Mouse (Mus musculus): Measurements from ENCODE around the gene Arpc5l.
"Not testable (repeated sequence)": the region's sequence is repeated elsewhere in the genome, so short reads cannot be mapped to it uniquely, and the experiment has no call there.

Gene Arpc5l

DNA sequence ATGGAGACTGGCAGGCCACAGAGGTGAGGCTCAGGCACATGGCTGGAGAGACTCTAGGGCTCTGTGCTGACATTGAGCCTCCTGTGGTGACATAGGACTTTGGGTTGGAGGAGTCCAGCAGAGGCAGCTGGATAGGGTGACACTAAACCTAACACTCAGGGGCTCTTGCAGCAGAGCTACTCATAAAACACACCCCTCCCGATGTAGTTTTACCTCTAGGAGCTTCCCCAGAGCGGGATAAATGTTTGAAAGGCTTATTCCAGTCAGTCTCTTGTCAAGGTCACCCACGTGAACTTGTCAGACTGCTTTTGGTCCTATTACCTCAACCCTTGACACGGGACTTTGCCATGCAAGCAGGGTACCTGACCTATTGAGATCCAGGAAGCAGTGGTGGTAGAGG lies 5.8 kb upstream of the Arpc5l start:
- no peak for ATAC-seq (ENCODE audit: insufficient number of reproducible peaks, low FRiP score, low TSS enrichment)

DNA sequence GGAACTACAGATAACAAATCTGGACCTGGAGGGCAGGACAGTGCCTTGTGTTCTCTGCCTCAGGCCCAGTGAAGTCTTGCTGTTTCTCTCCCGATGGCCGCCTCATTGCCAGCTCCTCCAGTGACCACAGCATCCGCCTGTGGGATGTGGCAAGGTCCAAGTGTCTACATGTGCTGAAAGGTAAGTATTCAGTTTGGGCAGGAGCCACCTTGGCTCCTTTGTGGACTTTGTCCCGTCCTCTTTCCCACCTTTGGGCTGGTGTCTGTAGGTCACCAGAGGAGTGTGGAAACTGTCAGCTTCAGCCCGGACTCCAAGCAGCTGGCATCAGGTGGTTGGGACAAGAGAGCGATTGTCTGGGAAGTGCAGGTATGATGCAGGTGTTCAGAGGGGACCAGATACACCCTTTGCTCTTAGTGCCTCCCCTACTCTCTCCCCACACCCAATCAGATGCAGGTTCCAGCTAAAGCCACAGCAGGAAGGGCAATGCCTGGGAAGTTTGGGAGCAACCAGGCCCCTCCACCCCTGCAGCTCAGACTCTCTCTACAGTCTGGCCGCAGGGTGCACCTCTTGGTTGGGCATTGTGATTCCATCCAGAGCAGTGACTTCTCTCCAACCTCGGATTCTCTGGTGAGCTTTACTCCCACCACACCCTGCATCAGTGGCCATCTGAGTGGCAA lies 5.1 kb upstream of the Arpc5l start:
- no peak for ATAC-seq (ENCODE audit: insufficient number of reproducible peaks, low FRiP score, low TSS enrichment)

DNA sequence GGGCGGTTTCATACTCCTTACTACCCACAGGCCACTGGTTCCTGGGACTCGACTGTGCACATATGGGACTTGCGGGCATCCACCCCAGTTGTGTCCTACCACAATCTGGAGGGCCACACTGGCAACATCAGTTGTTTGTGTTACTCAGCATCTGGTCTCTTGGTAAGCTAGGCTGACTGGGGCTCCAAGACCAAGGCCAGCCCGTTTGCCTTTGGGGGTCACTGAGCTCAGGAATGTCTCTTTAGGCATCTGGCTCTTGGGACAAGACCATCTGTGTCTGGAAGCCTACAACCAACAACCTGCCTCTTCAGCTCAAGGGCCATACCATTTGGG lies 4.6 kb upstream of the Arpc5l start:
- ATAC-seq (ENCODE audit: insufficient number of reproducible peaks, low FRiP score, low TSS enrichment), result no peak

DNA sequence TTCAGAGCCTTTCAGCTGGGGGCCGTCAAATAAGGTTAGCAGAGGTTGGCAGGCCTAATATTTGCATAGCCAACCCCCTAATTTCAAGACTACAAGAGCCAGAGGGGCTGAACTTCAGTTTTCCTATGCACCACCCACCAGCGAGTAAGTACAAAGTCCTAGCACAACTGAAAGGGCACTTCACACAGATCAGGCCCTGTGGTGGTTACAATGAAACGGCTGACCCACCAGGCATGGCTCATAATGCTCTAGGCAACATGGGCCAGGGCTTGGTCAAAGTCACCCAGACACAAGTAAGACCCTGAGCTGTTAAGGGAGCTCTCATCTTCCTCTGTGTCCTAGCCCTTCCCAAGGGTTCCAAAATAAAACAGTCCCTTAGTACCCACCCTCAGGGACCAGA lies 3.3 kb upstream of the Arpc5l start:
- no peak for ATAC-seq (ENCODE audit: insufficient number of reproducible peaks, low FRiP score, low TSS enrichment)

DNA sequence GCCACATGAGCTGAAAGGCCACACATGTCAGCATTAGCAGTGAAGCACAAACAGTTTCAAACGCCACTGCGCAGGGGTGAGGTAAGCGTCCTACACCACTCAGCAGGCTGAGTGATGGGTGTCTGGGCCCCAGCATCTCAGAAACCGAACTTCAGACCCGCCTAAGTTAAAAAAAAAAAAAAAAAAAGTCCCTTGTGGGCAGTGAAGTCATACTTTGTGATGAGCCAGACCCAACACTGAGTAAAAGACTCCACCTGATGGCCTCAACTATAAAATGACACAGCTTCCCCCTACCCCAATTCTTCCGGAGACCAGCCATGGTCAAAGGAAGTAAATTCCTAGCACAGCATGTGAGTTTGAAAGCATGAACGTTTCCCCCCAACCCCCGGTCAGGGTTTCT lies 2.0 kb upstream of the Arpc5l start:
- ATAC-seq (ENCODE audit: insufficient number of reproducible peaks, low FRiP score, low TSS enrichment), result no peak

DNA sequence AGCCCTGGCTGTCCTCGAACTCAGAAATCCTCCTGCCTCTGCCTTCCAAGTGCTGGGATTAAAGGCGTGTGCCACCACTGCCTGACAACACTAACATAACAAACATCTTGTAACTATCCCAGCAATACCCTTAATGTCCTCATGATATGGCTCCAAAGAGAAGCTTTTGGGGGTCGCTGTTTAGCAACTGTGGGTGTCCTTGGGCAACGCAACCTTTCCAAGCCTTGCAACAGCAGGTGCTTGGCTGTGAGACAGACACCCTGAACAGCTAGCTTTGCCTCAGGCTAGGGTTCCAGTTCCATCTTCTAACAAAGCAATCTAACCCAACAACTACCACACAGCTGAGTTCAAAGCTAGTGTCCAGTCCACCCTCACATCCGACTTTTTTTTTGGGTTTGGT lies 1.6 kb upstream of the Arpc5l start:
- no peak for ATAC-seq (ENCODE audit: insufficient number of reproducible peaks, low FRiP score, low TSS enrichment)

DNA sequence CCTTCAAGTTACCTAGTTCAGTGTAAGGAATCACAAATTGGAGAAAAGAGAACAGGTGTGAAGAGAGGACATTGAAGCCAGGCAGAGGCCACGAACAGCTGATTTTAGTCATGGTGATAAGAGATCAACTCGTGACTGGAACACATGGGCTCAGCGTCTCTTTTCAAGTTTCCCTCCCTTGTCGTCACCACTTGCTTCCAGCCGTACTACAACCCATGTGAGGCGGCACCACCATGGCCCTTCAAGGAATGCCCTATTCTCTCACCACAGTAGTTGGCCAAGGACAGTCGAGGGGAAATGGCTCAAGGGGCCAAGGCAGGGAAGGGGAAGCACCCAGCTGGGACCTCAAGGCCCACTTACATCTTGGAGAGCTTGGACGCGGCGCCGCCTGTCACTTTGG lies 776 bp upstream of the Arpc5l start:
- no peak for ATAC-seq (ENCODE audit: insufficient number of reproducible peaks, low FRiP score, low TSS enrichment)

DNA sequence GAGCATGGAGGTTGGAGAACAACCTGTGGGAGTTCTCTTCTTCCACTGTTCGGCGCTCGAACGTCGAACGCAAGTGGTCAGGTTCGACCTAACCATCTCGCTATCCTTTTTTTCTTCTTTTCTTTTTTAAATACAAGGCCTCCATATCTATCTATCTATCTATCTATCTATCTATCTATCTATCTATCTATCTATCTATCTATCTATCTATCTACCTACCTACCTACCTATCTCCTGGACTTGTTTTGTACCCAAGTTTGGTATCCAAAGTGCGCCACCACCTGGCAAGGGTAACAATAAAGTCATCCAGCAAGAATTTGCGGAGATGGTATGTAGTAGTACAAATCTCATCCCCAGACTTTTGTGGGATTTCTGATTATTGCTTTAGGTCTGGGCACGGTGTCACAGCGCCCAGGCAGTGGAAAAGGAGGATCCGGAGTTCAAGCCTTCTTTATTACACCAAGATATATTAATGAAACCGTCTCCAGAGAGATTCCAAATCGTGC lies 479 bp downstream of the Arpc5l start, which contains the start of gene Rpl35:
Rpl35 (minus strand) TSS at position 51 of the 506 bp plus-strand sequence.
- ATAC-seq (ENCODE audit: insufficient number of reproducible peaks, low FRiP score, low TSS enrichment), result no peak

DNA sequence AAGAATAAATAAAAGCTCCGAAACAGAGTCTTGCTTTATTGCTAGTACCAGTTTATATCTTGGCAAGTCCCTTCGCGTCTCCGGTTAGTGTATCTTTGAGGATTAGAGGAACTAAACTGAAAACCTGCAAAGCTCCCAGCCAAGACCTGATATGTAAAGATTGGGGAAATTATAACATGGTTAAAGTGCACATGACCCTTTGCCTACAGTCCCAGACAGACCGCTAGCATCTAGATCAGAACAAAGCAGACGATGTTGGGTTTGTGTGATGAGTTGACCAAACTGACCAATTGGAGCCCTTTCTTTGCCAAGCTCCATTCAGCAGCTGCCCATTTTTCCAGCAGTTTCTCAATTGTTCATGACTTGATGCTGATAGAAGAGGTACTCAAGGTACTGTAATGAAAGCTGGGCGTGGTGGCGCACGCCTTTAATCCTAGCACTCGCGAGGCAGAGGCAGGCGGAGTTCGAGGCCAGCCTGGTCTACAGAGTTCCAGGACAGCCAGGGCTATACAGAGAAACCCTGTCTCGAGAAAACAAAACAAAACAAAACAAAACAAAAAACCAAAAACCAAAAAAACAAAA lies 1.1 kb downstream of the Arpc5l start:
- no peak for ATAC-seq (ENCODE audit: insufficient number of reproducible peaks, low FRiP score, low TSS enrichment)

DNA sequence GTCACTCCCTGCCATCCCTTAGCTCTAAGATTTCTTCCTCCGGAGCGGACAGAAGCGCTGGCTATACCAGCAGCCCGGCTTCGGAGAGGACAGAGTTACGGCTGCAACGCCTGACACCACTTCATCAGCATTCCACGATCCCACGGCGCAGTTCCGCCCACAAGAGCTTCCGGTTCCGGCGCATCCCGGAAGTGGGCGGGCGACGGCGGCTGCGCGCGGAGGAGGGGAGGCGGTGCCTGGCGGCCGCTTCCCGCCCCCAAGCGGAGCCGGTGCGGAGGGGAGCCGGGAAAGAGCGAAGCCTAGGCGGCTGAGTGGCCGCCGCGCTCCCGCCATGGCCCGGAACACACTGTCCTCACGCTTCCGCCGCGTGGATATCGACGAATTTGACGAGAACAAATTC lies 2.7 kb downstream of the Arpc5l start:
- ATAC-seq (ENCODE audit: insufficient number of reproducible peaks, low FRiP score, low TSS enrichment), result peak; percentile 75

DNA sequence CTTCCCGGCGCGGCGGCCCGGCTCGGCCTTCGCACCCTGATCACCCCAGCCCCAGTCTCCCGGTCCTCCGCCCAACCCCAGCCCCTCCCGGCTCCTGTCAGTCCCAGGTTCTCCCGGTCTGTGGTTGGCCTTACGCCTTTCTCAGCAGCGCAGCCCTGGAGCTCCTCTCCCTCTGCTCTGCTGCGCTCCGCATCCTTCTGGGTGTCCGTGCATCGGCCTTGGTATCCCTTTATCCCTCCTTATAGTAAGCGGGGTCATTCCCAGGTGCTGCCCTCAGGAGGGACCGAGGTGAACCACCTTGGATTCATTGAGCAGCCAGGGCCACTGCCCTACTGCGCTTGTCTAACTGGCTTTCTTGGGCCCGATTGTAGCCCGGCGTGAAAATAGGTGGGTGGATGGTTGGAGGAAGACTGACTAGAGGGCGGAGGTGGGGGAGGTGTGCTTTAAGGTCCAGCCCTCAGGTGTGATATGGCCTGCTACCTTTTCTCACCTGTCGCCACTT lies 3.3 kb downstream of the Arpc5l start:
- peak; percentile 28 for ATAC-seq (ENCODE audit: insufficient number of reproducible peaks, low FRiP score, low TSS enrichment)

DNA sequence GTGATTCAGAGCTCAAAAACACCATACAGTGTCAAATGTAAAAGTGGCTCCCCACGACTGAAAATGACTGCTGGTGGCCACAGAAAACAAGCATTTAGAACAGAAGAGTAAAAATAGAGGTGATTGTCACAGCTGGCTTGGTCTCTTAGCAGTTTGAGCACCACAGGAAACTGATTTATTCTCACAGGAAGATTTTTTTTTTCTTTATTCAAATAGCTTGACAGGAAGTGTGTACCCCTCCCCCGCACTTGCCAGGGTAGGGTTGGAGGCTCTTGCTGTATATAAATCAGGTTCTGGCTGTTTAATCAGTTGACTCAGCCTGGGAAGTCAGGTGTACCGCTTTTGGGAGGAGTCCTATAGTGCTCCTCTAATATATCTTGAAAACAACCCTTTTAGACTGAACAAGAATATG lies 3.8 kb downstream of the Arpc5l start:
- no peak for ATAC-seq (ENCODE audit: insufficient number of reproducible peaks, low FRiP score, low TSS enrichment)

DNA sequence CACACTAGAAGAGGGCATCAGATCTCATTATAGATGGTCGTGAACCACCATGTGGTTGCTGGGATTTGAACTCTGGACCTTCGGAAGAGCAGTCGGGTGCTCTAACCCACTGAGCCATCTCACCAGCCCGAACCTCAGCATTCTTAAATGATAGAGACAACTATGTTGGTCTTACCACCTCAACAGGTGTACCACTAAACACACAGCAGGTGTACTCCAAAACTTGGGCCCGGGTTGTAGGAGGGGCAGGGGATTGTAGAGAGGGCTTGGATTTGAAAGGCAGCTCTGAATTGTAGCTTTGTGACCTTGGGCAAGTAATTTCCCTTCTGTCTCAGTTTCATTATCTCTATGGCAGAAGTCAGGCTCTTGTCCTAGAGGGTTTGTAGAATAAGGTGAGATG lies 5.0 kb downstream of the Arpc5l start:
- not testable (repeated sequence) for ATAC-seq (ENCODE audit: insufficient number of reproducible peaks, low FRiP score, low TSS enrichment)

DNA sequence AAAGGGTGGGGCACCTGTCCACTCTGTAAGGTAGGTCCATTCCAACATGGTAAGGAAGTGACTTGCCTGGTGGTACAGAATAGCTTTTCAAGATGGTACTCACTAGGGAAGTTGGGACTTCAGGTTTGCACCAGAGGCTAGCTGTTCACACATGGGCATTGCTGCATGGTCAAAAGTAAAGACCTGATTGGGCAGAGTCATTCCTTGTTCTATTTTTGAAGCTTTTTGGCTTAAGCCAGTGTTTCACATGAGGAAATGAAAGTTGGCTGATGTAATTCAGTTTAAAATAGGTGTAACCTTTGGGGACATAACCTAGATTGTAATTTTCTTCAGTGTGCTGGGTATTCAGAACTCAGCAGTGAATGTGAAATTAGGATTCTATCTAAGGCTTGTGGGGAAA lies 6.1 kb downstream of the Arpc5l start:
- no peak for ATAC-seq (ENCODE audit: insufficient number of reproducible peaks, low FRiP score, low TSS enrichment)

DNA sequence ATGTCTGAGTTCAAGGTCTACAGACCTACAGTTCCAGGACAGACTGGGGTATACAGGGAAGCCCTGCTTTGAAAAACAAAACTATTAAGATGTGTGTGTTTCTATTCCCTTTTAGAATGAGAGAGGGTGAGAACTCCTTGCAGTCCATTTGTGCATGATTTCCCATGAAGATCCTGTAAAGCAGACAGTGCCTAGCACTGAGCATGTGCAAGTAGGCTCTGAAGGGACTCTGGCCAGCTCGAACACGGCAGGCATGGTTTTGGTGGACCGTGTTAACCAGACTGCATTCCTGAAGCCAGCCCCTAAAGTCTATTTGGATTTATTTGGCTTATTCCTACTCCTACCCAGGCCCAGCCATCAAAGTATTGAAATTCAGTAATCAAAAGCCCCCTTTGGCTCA lies 6.8 kb downstream of the Arpc5l start:
- ATAC-seq (ENCODE audit: insufficient number of reproducible peaks, low FRiP score, low TSS enrichment), result no peak

DNA sequence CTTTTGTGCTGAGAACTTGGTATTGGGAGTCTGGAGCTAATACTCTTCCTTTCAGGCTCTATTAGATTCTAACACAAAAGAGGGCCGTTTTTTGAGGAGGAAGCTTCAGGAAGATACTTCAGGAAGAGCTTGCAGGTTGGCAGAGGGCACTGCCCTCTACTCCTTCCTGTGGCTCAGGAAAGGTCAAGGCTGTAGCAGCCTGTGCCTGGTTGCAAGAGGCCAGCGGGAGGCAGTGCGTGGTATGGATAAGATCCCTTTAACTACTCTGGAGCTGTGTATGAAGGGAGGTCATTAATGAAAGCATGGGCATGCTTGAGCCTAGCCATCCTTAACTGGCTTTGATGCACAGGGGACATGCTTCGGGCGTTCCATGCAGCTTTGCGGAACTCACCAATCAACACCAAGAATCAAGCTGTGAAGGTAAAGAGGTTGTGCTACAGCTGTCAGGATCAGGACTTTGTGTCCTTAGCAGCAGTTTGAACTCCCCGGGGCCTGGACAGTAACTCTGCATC lies 7.7 kb downstream of the Arpc5l start:
- no peak for ATAC-seq (ENCODE audit: insufficient number of reproducible peaks, low FRiP score, low TSS enrichment)

DNA sequence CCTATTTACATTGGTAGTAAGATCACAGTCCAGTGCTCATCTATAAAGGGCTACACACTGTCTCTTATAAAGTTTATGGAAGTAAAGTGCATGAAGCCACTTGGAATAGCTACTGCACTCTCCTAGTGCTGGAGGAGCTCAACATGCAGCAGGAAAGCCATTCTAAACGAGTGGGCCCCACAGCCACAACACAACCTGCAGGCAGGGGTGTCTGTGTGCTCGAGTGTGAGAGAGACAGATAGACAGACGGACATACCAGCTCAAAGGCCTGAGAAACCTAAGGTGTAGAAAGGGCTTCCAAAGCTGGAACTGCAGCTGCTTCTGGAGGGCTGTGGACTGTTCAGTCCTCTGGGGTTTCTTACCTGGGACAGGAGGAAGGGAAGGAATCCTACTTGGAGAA lies 11.4 kb downstream of the Arpc5l start:
- ATAC-seq (ENCODE audit: insufficient number of reproducible peaks, low FRiP score, low TSS enrichment), result no peak

DNA sequence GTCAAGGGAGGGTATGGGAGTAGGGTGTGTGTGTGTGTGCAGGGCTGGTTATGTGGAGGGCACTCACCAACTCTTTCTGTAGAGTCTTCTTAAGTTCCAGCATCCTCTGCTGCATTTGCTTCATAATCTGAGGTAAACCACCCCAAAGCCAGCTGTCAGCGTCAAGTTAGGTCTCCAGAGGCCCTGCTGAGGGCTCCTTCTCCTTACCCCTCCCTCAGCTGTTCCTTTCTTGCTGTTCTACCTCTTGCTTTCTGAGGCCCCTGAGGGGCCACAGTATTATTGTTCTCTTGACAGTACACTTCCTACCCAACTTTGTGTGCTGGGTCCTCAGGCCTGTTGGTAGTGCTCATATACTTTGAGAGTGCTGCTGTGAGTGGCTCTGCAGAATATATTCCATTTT lies 14.9 kb downstream of the Arpc5l start:
- ATAC-seq (ENCODE audit: insufficient number of reproducible peaks, low FRiP score, low TSS enrichment), result no peak

DNA sequence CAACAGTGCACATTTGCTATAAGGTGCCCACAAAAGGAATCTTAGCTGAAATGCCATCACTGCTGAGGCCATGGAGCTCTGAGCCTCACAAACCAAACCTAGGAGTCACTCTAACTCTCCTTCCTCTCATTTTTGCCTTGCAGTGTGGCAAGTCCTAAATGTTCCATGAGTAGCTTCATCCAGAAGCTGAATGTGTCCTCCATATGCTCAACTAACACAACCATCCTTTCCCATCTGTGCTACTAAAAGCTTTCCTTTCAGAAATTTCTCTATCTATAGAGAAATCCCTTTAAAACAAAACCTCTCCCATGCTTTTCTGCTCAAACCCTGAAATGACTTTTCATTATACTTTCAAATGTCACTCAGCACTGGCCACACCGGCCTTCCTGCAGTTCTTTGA lies 26.5 kb downstream of the Arpc5l start:
- no peak for ATAC-seq (ENCODE audit: insufficient number of reproducible peaks, low FRiP score, low TSS enrichment)

DNA sequence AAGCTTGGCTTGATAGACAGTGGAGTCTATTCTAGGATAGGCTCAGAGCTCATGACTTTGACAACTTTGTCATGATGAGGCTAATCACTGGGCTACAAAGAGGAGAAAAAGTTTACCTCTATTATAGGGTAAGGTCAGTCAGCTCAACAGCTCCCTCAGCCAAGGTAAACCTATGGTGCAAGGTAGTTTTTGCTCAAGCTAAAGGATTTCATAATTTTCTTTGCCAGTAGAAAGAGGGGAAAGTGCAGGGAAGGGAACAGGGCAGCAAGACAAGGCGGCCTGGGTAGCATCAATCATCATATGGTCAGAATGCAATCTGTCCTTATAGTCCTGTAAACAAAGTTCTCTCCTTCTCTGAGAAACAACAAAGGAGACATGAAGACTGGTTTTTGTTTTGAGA lies 35.1 kb downstream of the Arpc5l start:
- no peak for ATAC-seq (ENCODE audit: insufficient number of reproducible peaks, low FRiP score, low TSS enrichment)

DNA sequence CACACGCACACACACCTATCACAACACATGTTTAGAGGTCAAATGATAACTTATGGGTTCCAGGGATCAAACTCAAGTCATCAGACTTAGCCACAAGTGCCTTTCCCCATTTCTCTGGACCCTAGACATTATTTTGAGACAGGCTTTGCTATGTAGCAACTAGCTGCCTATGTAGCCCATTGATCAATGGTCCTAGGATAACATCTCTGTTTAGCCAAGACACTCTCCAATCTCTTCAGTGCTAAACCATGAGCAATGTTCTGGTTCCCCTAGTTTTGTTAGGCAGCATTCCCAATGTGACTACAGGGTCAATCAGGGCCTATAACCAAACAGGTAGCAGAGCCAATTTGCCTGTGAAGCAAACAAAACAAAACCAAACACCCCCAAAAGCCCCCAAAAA lies 43.4 kb downstream of the Arpc5l start:
- no peak for ATAC-seq (ENCODE audit: insufficient number of reproducible peaks, low FRiP score, low TSS enrichment)
